Mouse (Mus musculus): ENCODE data around the gene Mapk10. TPM values are rescaled to one million over a fixed set of nuclear protein-coding genes. Genes with fewer than 3 reads are reported as not detected.

Mapk10 gene
- polyA plus RNA-seq, 1 experiment from 2014 or later: 4.1 TPM

- Histone ChIP-seq H3K9me3 (ENCODE audit: control insufficient read depth, low read length) (no peaks in the 10 kb centered on the region), H3K4me3 (ENCODE audit: control insufficient read depth in 1 of 2, insufficient read depth in 1 of 2, low read depth in 1 of 2, low read length in 2 of 2) (no peak overlapping the region), H3K36me3 (ENCODE audit: control insufficient read depth, insufficient read depth, low read length) (no peaks in the 10 kb centered on the region), H3K27me3 (ENCODE audit: control insufficient read depth, insufficient read depth, low read length) (no peaks in the 10 kb centered on the region), H3K9ac (ENCODE audit: low read length) (no peak overlapping the region), H3K4me2 (ENCODE audit: low read length) (no peak overlapping the region), H3K4me1 (ENCODE audit: control insufficient read depth in 2 of 2, insufficient read depth in 2 of 2, low read length in 2 of 2) (no peaks in the 10 kb centered on the region), H3K27ac (replicated peaks in 1 of 2; ENCODE audit: control insufficient read depth in 1 of 2, insufficient read depth in 1 of 2, low read depth in 2 of 2, low read length in 2 of 2) (no peak overlapping the region)
- ATAC-seq (ENCODE audit: insufficient number of reproducible peaks, insufficient read depth, low FRiP score, low read depth): no peak
- whole genome bisulfite sequencing: 71% methylated on average over 5 of the region's 5 CpGs
Observed at GRCm38 (mm10) chr5:102868196-102868595, 342.9 kb downstream of the Mapk10 start.

GRCm38 (mm10) chr5:102859749-102860148 is 351.4 kb downstream of the Mapk10 start:
- WGBS: 74% methylated on average over 11 of the region's 11 CpGs
- no peaks in the 10 kb centered on the region for H3K9me3 ChIP-seq (ENCODE audit: control insufficient read depth, low read length)
- H3K4me2 ChIP-seq (ENCODE audit: low read length): no peak overlapping the region
- H3K4me3 ChIP-seq (ENCODE audit: control insufficient read depth in 1 of 2, insufficient read depth in 1 of 2, low read depth in 1 of 2, low read length in 2 of 2): no peak overlapping the region
- no peak for ATAC-seq (ENCODE audit: insufficient number of reproducible peaks, insufficient read depth, low FRiP score, low read depth)
- H3K9ac ChIP-seq (ENCODE audit: low read length): no peak overlapping the region
- no peak overlapping the region for H3K27ac ChIP-seq (replicated peaks in 1 of 2; ENCODE audit: control insufficient read depth in 1 of 2, insufficient read depth in 1 of 2, low read depth in 2 of 2, low read length in 2 of 2)
- no peaks in the 10 kb centered on the region for H3K36me3 ChIP-seq (ENCODE audit: control insufficient read depth, insufficient read depth, low read length)
- H3K27me3 ChIP-seq (ENCODE audit: control insufficient read depth, insufficient read depth, low read length): no peaks in the 10 kb centered on the region
- no peaks in the 10 kb centered on the region; a peak in 1 of 4 replicates for H3K4me1 ChIP-seq (ENCODE audit: control insufficient read depth in 2 of 2, insufficient read depth in 2 of 2, low read length in 2 of 2)

- Histone ChIP-seq H3K4me2 (ENCODE audit: low read length) (no peak overlapping the region), H3K4me1 (ENCODE audit: control insufficient read depth in 2 of 2, insufficient read depth in 2 of 2, low read length in 2 of 2) (no peaks in the 10 kb centered on the region; a peak in 1 of 4 replicates), H3K27me3 (ENCODE audit: control insufficient read depth, insufficient read depth, low read length) (no peaks in the 10 kb centered on the region), H3K9me3 (ENCODE audit: control insufficient read depth, low read length) (no peaks in the 10 kb centered on the region), H3K36me3 (ENCODE audit: control insufficient read depth, insufficient read depth, low read length) (no peaks in the 10 kb centered on the region), H3K4me3 (ENCODE audit: control insufficient read depth in 1 of 2, insufficient read depth in 1 of 2, low read depth in 1 of 2, low read length in 2 of 2) (no peak overlapping the region), H3K27ac (replicated peaks in 1 of 2; ENCODE audit: control insufficient read depth in 1 of 2, insufficient read depth in 1 of 2, low read depth in 2 of 2, low read length in 2 of 2) (no peak overlapping the region), H3K9ac (ENCODE audit: low read length) (no peak overlapping the region)
- no peak for ATAC-seq (ENCODE audit: insufficient number of reproducible peaks, insufficient read depth, low FRiP score, low read depth)
Observed at GRCm38 (mm10) chr5:102858047-102858446, 353.1 kb downstream of the Mapk10 start.

Other genes with a start within 250 kb of the Mapk10 start
- gene Ptpn13, start 213.9 kb upstream of the Mapk10 start, polyA plus RNA-seq (2014; fragmentation: Nextera tagmentation; extraction: Ambion mirVana): 8.5 and 9.3 TPM in 2 replicates